Mouse (Mus musculus): ENCODE measurements around the gene Tsr2. TPM values are rescaled to one million over a fixed set of nuclear protein-coding genes. Genes with fewer than 3 reads are reported as not detected.

Gene Tsr2
- polyA plus RNA-seq, 1 experiment from 2014 or later: 31.6 TPM

- H3K27me3 ChIP-seq: peaks cover 5% of the 10 kb centered on the region; the same call in 1 of the 2 replicates
- no peak overlapping the region for H3K9ac ChIP-seq
- no peaks in the 10 kb centered on the region for H3K36me3 ChIP-seq
- ATAC-seq (ENCODE audit: low FRiP score): no peak
- no peaks in the 10 kb centered on the region for H3K9me3 ChIP-seq
- 51% methylated on average over 5 of the region's 5 CpGs for WGBS
- H3K27ac ChIP-seq: no peak overlapping the region
- no peak overlapping the region for H3K4me3 ChIP-seq
- H3K4me2 ChIP-seq: no peak overlapping the region
- H3K4me1 ChIP-seq (replicated peaks): no peaks in the 10 kb centered on the region
Measured at GRCm38 (mm10) chrX:151041223-151041622, 55.1 kb downstream of the Tsr2 start.

Other genes with a start within 250 kb of the Tsr2 start
- gene Gnl3l, start 79.2 kb downstream of the Tsr2 start, polyA plus RNA-seq (2015; fragmentation: Nextera tagmentation; extraction: Ambion mirVana): 81.7 and 85.0 TPM in 2 replicates
- 11.1 and 12.7 TPM in 2 replicates for gene Fgd1, start 50.4 kb downstream of the Tsr2 start, polyA plus RNA-seq (2015; fragmentation: Nextera tagmentation; extraction: Ambion mirVana)
- gene Wnk3, start 101.5 kb upstream of the Tsr2 start, polyA plus RNA-seq (2015; fragmentation: Nextera tagmentation; extraction: Ambion mirVana): 18.1 and 18.2 TPM in 2 replicates
- gene Fam120c, start 247.6 kb upstream of the Tsr2 start, polyA plus RNA-seq (2015; fragmentation: Nextera tagmentation; extraction: Ambion mirVana): 5.6 and 5.9 TPM in 2 replicates

All from hindbrain, embryonic 13.5 days (tissue).